Mouse (Mus musculus) forebrain, embryonic 13.5 days (tissue): ENCODE measurements around the gene Pax7. TPM values are rescaled to one million over a fixed set of nuclear protein-coding genes. Genes with fewer than 3 reads are reported as not detected.
A peak's percentile ranks its signal among the peaks of the same experiment; 100 is the strongest.

Experiments used
- ATAC-seq: fragments of 200-750 bp; cut with Nextera tagmentation; 2 replicates; pipeline ENCODE4 v1.8.0; 2017
- H3K27ac ChIP-seq: fragments of 300-500 bp; sonication (generic); 2 replicates; pipeline ENCODE4 v1.5.1; 2015; ENCODE audit warnings: inconsistent platforms, mild to moderate bottlenecking, moderate library complexity
- H3K27me3 ChIP-seq: fragments of 300-500 bp; sonication (generic); 2 replicates; pipeline ENCODE4 v1.6.1; 2015; ENCODE audit warnings: mild to moderate bottlenecking, inconsistent platforms
- H3K36me3 ChIP-seq: fragments of 300-500 bp; sonication (generic); 2 replicates; pipeline ENCODE4 v1.6.1; 2015; ENCODE audit warnings: mild to moderate bottlenecking, inconsistent platforms; ENCODE audit not compliant: poor library complexity, severe bottlenecking
- H3K4me1 ChIP-seq: fragments of 300-500 bp; sonication (generic); 2 replicates; pipeline ENCODE4 v1.6.1; 2015; ENCODE audit warnings: inconsistent platforms
- H3K4me2 ChIP-seq: fragments of 300-500 bp; sonication (generic); 2 replicates; pipeline ENCODE4 v1.6.1; 2015; ENCODE audit warnings: inconsistent platforms, mild to moderate bottlenecking, moderate library complexity
- H3K4me3 ChIP-seq: fragments of 300-500 bp; sonication (generic); 2 replicates; pipeline ENCODE4 v1.5.1; 2015; ENCODE audit warnings: mild to moderate bottlenecking, inconsistent platforms
- H3K9ac ChIP-seq: fragments of 300-500 bp; sonication (generic); 2 replicates; pipeline ENCODE4 v1.6.1; 2015; ENCODE audit warnings: mild to moderate bottlenecking, inconsistent platforms
- H3K9me3 ChIP-seq: fragments of 300-500 bp; sonication (generic); replicated peaks from 2 replicates; pipeline ENCODE4 v1.6.1; 2016; ENCODE audit warnings: inconsistent platforms
- WGBS: fragments of 180-500 bp; shearing (Covaris S2); methylation state at CpG from one replicate; pipeline ENCODE4 v1.1.7; 2015; 5-methylcytosine and 5-hydroxymethylcytosine counted together
- polyA plus RNA-seq: library from polyadenylated mRNA; unstranded; fragments of >200 nt; fragmentation: Nextera tagmentation; extraction: Ambion mirVana; gene quantifications from 2 replicates; pipeline ENCODE4 v1.2.1, GENCODE M21; 2015

The Pax7 gene
- polyA plus RNA-seq, 1 experiment from 2014 or later = 0.04 TPM

DNA sequence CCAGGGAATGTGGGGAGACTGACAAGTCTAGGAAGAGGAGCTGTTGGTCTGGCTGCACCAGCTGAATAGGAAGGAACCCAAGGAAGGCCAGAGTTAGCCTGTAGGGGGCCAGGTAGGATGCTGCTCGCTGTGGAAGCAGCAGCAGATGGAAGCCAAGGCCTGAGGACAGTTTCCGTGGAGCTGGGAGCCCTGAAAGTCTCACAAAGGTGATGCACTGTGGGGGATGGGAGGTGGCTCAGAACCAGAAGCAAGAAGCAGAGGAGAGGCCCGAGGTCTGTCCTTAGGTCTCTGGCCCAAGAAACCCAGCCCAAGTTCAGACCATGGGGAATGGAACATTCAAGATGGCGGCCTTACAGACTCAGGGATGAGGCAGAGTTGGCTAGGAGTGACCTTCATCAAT lies 109.0 kb downstream of the Pax7 start:
- no peak overlapping the region for H3K4me3 ChIP-seq
- no peak overlapping the region for H3K27ac ChIP-seq
- no peaks in the 10 kb centered on the region for H3K4me1 ChIP-seq
- H3K9ac ChIP-seq = no peak overlapping the region
- H3K27me3 ChIP-seq = no peaks in the 10 kb centered on the region
- H3K9me3 ChIP-seq = 0 out of 2 replicates have a peak, but pooled peaks cover 4% of the 10 kb centered on the region
- no peaks in the 10 kb centered on the region for H3K36me3 ChIP-seq
- WGBS = 56% methylated on average over 4 of the region's 4 CpGs
- no peak for ATAC-seq
- H3K4me2 ChIP-seq = 0 out of 2 replicates have a peak overlapping the region, but pooled peaks have one; percentile 18

GRCm38 (mm10) chr4:139718978-139719377 lies 114.3 kb downstream of the Pax7 start:
- H3K27me3 ChIP-seq = no peaks in the 10 kb centered on the region
- H3K4me3 ChIP-seq = no peak overlapping the region
- H3K9me3 ChIP-seq = no peaks in the 10 kb centered on the region
- H3K27ac ChIP-seq = no peak overlapping the region
- no peak overlapping the region for H3K9ac ChIP-seq
- no peak overlapping the region for H3K4me2 ChIP-seq
- H3K36me3 ChIP-seq = no peaks in the 10 kb centered on the region
- no peaks in the 10 kb centered on the region for H3K4me1 ChIP-seq
- 87% methylated on average over 5 of the region's 5 CpGs for WGBS
- ATAC-seq = no peak

- Histone ChIP-seq H3K36me3 (no peaks in the 10 kb centered on the region), H3K4me3 (no peak overlapping the region), H3K27me3 (0 out of 2 replicates have a peak, but pooled peaks cover 4% of the 10 kb centered on the region), H3K9me3 (no peaks in the 10 kb centered on the region), H3K4me2 (no peak overlapping the region), H3K27ac (no peak overlapping the region), H3K9ac (no peak overlapping the region), H3K4me1 (no peaks in the 10 kb centered on the region)
- WGBS = 86% methylated on average over 10 of the region's 10 CpGs
- no peak for ATAC-seq
Measured at GRCm38 (mm10) chr4:139716477-139717169, 116.7 kb downstream of the Pax7 start.

DNA sequence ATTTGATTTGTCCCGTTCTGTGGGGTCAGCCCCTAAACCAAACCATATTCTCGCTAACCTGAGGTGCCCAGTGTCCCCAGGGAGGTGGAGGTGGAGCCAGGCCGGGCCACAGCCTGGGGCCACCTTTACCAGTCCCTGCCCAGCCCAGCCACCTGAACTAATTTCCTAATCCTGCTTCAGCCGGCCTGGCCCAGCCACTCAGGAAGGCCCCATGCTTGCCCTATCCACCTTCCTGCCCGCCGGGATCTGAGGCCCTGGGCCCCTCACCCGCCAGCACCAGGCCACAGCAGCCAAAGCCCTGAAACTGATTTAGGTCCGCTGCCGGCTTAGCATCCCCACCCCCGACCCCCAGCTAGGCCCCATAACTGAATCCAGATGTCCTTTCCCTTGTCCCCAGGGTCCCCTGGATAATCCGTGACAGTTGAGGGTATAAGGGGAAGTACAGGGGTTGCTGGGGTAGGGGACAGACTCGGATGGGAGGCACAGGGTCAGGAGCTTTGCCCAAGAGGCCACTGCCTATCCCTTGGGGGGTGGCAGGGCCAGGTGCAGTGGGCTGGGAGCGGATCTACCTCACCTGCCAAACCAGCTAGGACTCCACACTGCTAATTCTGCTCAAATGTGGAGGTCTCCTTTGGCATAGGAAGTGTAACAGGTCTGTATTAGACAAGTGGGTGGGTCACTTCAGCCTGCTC lies 117.9 kb downstream of the Pax7 start:
- no peak overlapping the region for H3K4me2 ChIP-seq
- no peaks in the 10 kb centered on the region for H3K36me3 ChIP-seq
- H3K4me3 ChIP-seq = no peak overlapping the region
- peaks cover 8% of the 10 kb centered on the region for H3K4me1 ChIP-seq
- no peak overlapping the region for H3K9ac ChIP-seq
- no peak for ATAC-seq
- H3K9me3 ChIP-seq = no peaks in the 10 kb centered on the region
- H3K27me3 ChIP-seq = 0 out of 2 replicates have a peak, but pooled peaks cover 4% of the 10 kb centered on the region
- 29% methylated on average over 13 of the region's 13 CpGs for WGBS
- no peak overlapping the region for H3K27ac ChIP-seq

DNA sequence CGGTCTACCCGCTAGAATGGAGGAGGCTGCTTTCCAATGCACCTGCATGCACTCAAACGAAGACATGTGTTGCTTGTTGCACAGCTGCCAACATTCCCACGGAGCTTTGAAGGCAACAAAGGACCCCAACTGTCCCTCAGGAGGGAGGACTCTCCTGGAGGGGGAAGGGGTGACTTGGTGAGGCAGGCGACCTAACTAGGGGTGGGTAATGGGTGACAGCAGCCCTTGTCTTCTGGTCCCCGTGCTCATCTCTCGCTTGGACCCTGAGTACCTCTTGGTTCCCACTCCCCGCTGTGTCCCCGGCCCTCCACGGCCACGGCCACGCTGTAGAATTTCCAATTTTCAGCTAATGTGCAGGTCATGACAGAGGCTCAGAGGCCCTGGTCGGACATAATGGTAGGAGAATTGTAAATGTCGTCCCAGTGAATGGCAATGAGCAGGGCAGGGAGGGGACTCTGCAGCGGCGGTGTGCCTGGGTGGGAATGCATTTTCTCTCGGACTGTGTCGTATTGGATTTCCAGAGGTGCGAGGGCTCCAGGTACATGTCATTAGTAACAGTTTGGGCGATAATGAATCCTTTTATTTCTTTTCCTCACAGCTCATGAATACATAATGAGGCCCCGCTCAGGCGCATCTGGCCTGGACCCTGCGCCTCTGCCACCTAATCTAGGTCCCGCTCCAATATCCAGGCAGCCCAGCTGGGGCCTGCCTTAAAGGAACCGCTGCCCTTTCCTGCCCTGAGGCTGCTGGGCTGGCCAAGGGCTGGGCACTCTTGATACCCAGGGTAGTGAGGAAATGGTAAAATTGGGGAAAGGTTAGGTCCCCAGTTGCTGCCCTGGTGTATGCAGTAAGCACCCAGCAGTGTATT lies 122.6 kb downstream of the Pax7 start:
- H3K4me3 ChIP-seq = no peak overlapping the region
- WGBS = 33% methylated on average over 25 of the region's 25 CpGs
- no peak for ATAC-seq

GRCm38 (mm10) chr4:139705986-139706385 lies 127.3 kb downstream of the Pax7 start:
- Histone ChIP-seq H3K27me3 (peaks cover 3% of the 10 kb centered on the region; the same call in 1 of the 2 replicates), H3K9ac (no peak overlapping the region), H3K36me3 (no peaks in the 10 kb centered on the region), H3K9me3 (no peaks in the 10 kb centered on the region; the same call in 1 of the 2 replicates), H3K4me1 (peaks cover 7% of the 10 kb centered on the region), H3K4me3 (no peak overlapping the region), H3K4me2 (no peak overlapping the region), H3K27ac (no peak overlapping the region)
- no peak for ATAC-seq
- whole genome bisulfite sequencing = 84% methylated on average over 5 of the region's 5 CpGs

More for the DNA sequence above, 122.6 kb downstream of the Pax7 start:
- Histone ChIP-seq H3K27ac (no peak overlapping the region), H3K4me1 (peaks cover 9% of the 10 kb centered on the region), H3K9me3 (no peaks in the 10 kb centered on the region), H3K27me3 (peaks cover 7% of the 10 kb centered on the region; the same call in 1 of the 2 replicates), H3K36me3 (no peaks in the 10 kb centered on the region), H3K4me2 (no peak overlapping the region), H3K9ac (no peak overlapping the region)

DNA sequence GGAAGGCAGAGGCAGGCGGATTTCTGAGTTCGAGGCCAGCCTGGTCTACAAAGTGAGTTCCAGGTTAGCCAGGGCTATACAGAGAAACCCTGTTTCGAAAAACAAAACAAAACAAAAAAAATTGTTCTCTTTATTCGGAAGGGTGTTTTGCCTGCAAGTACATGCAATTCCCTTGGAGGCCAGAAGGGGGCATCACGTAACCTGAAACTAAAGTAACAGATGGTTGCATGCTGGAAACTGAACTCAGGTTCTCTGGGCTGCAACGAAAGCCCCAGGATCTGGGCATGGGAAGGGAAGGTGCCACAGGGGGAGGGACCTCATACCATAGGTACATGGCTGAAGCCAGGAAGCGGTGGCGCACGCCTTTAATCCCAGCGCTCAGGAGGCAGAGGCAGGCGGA lies 129.9 kb downstream of the Pax7 start:
- Histone ChIP-seq H3K27me3 (no peaks in the 10 kb centered on the region), H3K4me2 (no peak overlapping the region), H3K27ac (no peak overlapping the region), H3K9ac (no peak overlapping the region), H3K4me1 (no peaks in the 10 kb centered on the region), H3K4me3 (no peak overlapping the region), H3K36me3 (no peaks in the 10 kb centered on the region), H3K9me3 (no peaks in the 10 kb centered on the region; the same call in 1 of the 2 replicates)
- 84% methylated on average over 11 of the region's 11 CpGs for WGBS
- no peak for ATAC-seq

DNA sequence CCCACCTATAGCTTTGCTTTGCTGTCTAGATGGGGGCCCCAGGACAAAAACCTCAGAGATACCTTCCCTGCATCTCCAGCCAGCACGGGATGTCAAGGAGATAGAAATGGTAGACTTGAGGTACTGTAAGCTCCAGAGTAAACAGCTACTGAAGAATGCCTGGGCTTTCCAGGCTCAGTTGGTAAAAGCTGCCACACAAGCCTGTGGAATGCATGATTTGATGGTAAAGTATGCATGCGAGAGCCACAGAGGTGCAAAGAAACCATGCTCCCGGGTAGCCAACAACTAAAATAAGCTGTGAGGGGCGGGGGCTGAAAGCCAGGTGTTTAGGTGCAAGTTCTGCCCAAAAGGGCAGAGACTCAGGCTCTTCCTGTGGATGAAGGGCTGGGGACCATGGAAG lies 130.4 kb downstream of the Pax7 start:
- Histone ChIP-seq H3K36me3 (no peaks in the 10 kb centered on the region), H3K4me1 (peaks cover under 1% of the 10 kb centered on the region), H3K27me3 (no peaks in the 10 kb centered on the region), H3K27ac (no peak overlapping the region), H3K9me3 (no peaks in the 10 kb centered on the region; the same call in 1 of the 2 replicates), H3K4me3 (no peak overlapping the region), H3K4me2 (no peak overlapping the region), H3K9ac (no peak overlapping the region)
- WGBS = 70% methylated on average over 4 of the region's 4 CpGs
- ATAC-seq = no peak

- Histone ChIP-seq H3K36me3 (no peaks in the 10 kb centered on the region), H3K4me2 (no peak overlapping the region), H3K27me3 (peaks cover 11% of the 10 kb centered on the region), H3K9ac (no peak overlapping the region), H3K4me3 (no peak overlapping the region), H3K27ac (no peak overlapping the region), H3K9me3 (no peaks in the 10 kb centered on the region; the same call in 1 of the 2 replicates), H3K4me1 (peaks cover 4% of the 10 kb centered on the region)
- ATAC-seq = no peak
- 70% methylated on average over 8 of the region's 8 CpGs for WGBS
Measured at GRCm38 (mm10) chr4:139698602-139699001, 134.7 kb downstream of the Pax7 start.

DNA sequence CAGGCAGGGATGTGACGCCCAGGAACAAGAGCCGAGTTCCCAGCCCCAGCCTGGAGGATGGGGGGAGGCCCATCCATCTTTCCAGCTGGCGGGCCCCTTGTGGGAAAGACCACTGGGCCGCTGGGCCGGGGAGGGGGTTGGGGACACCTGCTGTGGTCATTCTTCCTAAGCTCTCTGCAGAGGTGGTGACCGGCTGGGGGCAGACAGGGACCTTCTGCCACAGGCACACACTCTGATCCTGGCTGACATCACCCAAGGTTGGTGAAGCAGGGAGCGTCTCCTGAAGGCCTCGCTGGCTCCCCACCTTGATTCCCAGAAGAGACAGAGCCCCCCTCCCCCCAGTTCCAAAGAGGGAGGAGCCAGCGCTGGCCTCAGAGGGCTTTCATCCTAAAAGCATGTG lies 135.6 kb downstream of the Pax7 start:
- no peak for ATAC-seq
- WGBS = 5% methylated on average over 9 of the region's 9 CpGs

GRCm38 (mm10) chr4:139693315-139693714 lies 140.0 kb downstream of the Pax7 start:
- Histone ChIP-seq H3K36me3 (no peaks in the 10 kb centered on the region), H3K4me3 (no peak overlapping the region), H3K4me2 (no peak overlapping the region), H3K4me1 (peaks cover 11% of the 10 kb centered on the region), H3K27me3 (peaks cover 32% of the 10 kb centered on the region), H3K9ac (no peak overlapping the region), H3K27ac (no peak overlapping the region), H3K9me3 (no peaks in the 10 kb centered on the region)
- 13% methylated on average over 5 of the region's 5 CpGs for WGBS
- ATAC-seq = no peak

More for the DNA sequence above, 135.6 kb downstream of the Pax7 start:
- Histone ChIP-seq H3K4me3 (no peak overlapping the region), H3K27me3 (peaks cover 17% of the 10 kb centered on the region), H3K9me3 (no peaks in the 10 kb centered on the region; the same call in 1 of the 2 replicates), H3K9ac (no peak overlapping the region), H3K4me2 (no peak overlapping the region), H3K36me3 (no peaks in the 10 kb centered on the region), H3K27ac (no peak overlapping the region), H3K4me1 (peaks cover 4% of the 10 kb centered on the region)
